ENCODE assay signal across 8 mouse cellular contexts in genomic region chr7:28014445-28014810, GRCm38 (mm10). TPM values are rescaled to one million over a fixed set of nuclear protein-coding genes. Genes with fewer than 3 reads are reported as not detected.
DNase-seq lines count a peak whose midpoint lies in the region; ATAC-seq and TF ChIP-seq lines count a peak whose summit lies in the region.

No protein-coding gene starts in this region.

- H3K36me3 ChIP-seq in heart, adult 2 months (ENCODE audit: control insufficient read depth, insufficient read depth, low read length): no peaks in the 10 kb centered on the region
- peaks cover 13 to 26% of the 10 kb centered on the region in 2 experiments for H3K36me3 ChIP-seq in CH12.LX (replicated peaks in 1 of 2; ENCODE audit: control insufficient read depth in 1 of 2, insufficient read depth in 1 of 2, low read length in 1 of 2)
- H3K36me3 ChIP-seq in forebrain, embryonic 15.5 days: peaks cover 3% of the 10 kb centered on the region
- H3K36me3 ChIP-seq in liver, embryonic 16.5 days (ENCODE audit: control insufficient read depth, insufficient read depth): no peaks in the 10 kb centered on the region

- H3K4me3 ChIP-seq in heart, adult 2 months: peak overlapping the region; percentile 88
- H3K4me3 ChIP-seq in CH12.LX (replicated peaks in 1 of 3; ENCODE audit: low read depth in 2 of 3, low read length in 2 of 3, poor library complexity in 1 of 3): peak overlapping the region; percentile 70 to 88 (median 87)
- H3K4me3 ChIP-seq in forebrain, embryonic 15.5 days: peak overlapping the region; percentile 62
- peak overlapping the region; percentile 80 for H3K4me3 ChIP-seq in liver, embryonic 16.5 days (ENCODE audit: low read depth, low read length)

- no peak for TF ChIP-seq POLR2A in heart, adult 2 months (IDR thresholded peaks at IDR 0.05; ENCODE audit: insufficient read depth, low read depth, low read length)
- no peak for TF ChIP-seq POLR2A in CH12.LX (IDR thresholded peaks at IDR 0.05; ENCODE audit: low read depth, low read length)

- H3K4me1 ChIP-seq in heart, adult 2 months (ENCODE audit: control insufficient read depth, insufficient read depth, low read length): no peaks in the 10 kb centered on the region
- peaks cover 2 to 8% of the 10 kb centered on the region in 2 experiments; a peak in 3 of 4 replicates for H3K4me1 ChIP-seq in CH12.LX (ENCODE audit: control insufficient read depth in 1 of 2, insufficient read depth in 2 of 2)
- peaks cover 13% of the 10 kb centered on the region for H3K4me1 ChIP-seq in forebrain, embryonic 15.5 days
- H3K4me1 ChIP-seq in liver, embryonic 16.5 days (ENCODE audit: control insufficient read depth, low read depth, low read length): peaks cover 4% of the 10 kb centered on the region

- WGBS in heart, adult 2 months: 24% methylated on average over 7 of the region's 7 CpGs
- 20% methylated on average over 7 of the region's 7 CpGs for WGBS in forebrain, embryonic 15.5 days
- WGBS in liver, embryonic 16.5 days (ENCODE audit: insufficient replicate concordance): 20% methylated on average over 7 of the region's 7 CpGs

- no peak for TF ChIP-seq CTCF in heart, adult 2 months (IDR thresholded peaks at IDR 0.05)
- TF ChIP-seq CTCF in CH12.LX (conservative IDR thresholded peaks at IDR 0.05 in 1 of 2, IDR thresholded peaks at IDR 0.05 in 1 of 2; ENCODE audit: low read depth in 2 of 2, low read length in 2 of 2): no peak

- intact Hi-C loops in heart, adult 2 months (cut with DNase I): no loop called here

- TF ChIP-seq RAD21 in CH12.LX (IDR thresholded peaks at IDR 0.05; ENCODE audit: low read depth, low read length): no peak

- ATAC-seq in forebrain, embryonic 15.5 days (replicated peaks): peak; percentile 43; the same call in 1 of the 2 replicates
- ATAC-seq in liver, embryonic 16.5 days (ENCODE audit: low read depth): no peak

- peaks cover 3% of the 10 kb centered on the region for H3K9me3 ChIP-seq in CH12.LX (replicated peaks; ENCODE audit: low read length)
- no peaks in the 10 kb centered on the region for H3K9me3 ChIP-seq in forebrain, embryonic 15.5 days
- no peaks in the 10 kb centered on the region for H3K9me3 ChIP-seq in liver, embryonic 16.5 days (replicated peaks; ENCODE audit: control insufficient read depth, low read length)

- H3K9ac ChIP-seq in heart, adult 2 months (ENCODE audit: low read depth, low read length): peak overlapping the region; percentile 65; the same call in 1 of the 2 replicates
- peak overlapping the region; percentile 63 for H3K9ac ChIP-seq in CH12.LX (ENCODE audit: insufficient read depth, low read depth)
- H3K9ac ChIP-seq in forebrain, embryonic 15.5 days (replicated peaks): peak overlapping the region; percentile 66
- peak overlapping the region; percentile 73 for H3K9ac ChIP-seq in liver, embryonic 16.5 days (ENCODE audit: low read depth, low read length)

- in situ Hi-C loops in CH12.LX (cut with MboI; ENCODE audit: low pct_ligation_motif_present, low pct_unique_long_range_greater_than_20kb, low sequenced_read_pairs): no loop called here

- DNase-seq in heart, adult 2 months: no peak
- no peak for DNase-seq in heart, adult 8-10 months (ENCODE audit: low spot score)
- peak; percentile 17 for DNase-seq in CH12.LX (ENCODE audit: extremely low read depth)
- DNase-seq in T-cell, adult 2 months (ENCODE audit: low spot score): no peak
- DNase-seq in right cerebral cortex, adult 18-20 months: no peak
- DNase-seq in yolk sac, embryonic 10.5 days (ENCODE audit: low spot score): no peak

- dilution Hi-C loops in CH12.LX (cut with MboI; ENCODE audit: extremely low pct_ligation_motif_present, extremely low pct_unique_long_range_greater_than_20kb, low sequenced_read_pairs): no loop called here

- no peaks in the 10 kb centered on the region for H3K27me3 ChIP-seq in heart, adult 2 months (ENCODE audit: control insufficient read depth, insufficient read depth, low read length)
- H3K27me3 ChIP-seq in CH12.LX (replicated peaks): peaks cover 6% of the 10 kb centered on the region
- H3K27me3 ChIP-seq in forebrain, embryonic 15.5 days: no peaks in the 10 kb centered on the region
- no peaks in the 10 kb centered on the region for H3K27me3 ChIP-seq in liver, embryonic 16.5 days (ENCODE audit: control insufficient read depth, insufficient read depth, low read depth, low read length)

- H3K4me2 ChIP-seq in CH12.LX (ENCODE audit: insufficient read depth, low read depth, poor library complexity, severe bottlenecking): peak overlapping the region; percentile 81; the same call in 1 of the 2 replicates
- H3K4me2 ChIP-seq in forebrain, embryonic 15.5 days (replicated peaks): peak overlapping the region; percentile 68
- peak overlapping the region; percentile 87 for H3K4me2 ChIP-seq in liver, embryonic 16.5 days (ENCODE audit: low read depth, low read length)

- TF ChIP-seq EP300 in heart, adult 2 months (IDR thresholded peaks at IDR 0.05; ENCODE audit: insufficient read depth, low read depth, low read length): no peak
- no peak for TF ChIP-seq EP300 in CH12.LX (IDR thresholded peaks at IDR 0.05; ENCODE audit: low read length)

- peak overlapping the region; percentile 76 for H3K27ac ChIP-seq in heart, adult 2 months
- no peak overlapping the region for H3K27ac ChIP-seq in CH12.LX (ENCODE audit: insufficient read depth, low read depth)
- peak overlapping the region; percentile 66; the same call in 1 of the 2 replicates for H3K27ac ChIP-seq in forebrain, embryonic 15.5 days (replicated peaks)
- H3K27ac ChIP-seq in liver, embryonic 16.5 days (ENCODE audit: low read length): no peak overlapping the region

- 0 out of 2 replicates have a peak, but pooled peaks cover 1% of the 10 kb centered on the region for H3K79me2 ChIP-seq in heart, adult 2 months (replicated peaks; ENCODE audit: control insufficient read depth, insufficient read depth, low read length)
- peaks cover 36% of the 10 kb centered on the region for H3K79me2 ChIP-seq in CH12.LX (replicated peaks; ENCODE audit: control insufficient read depth, extremely low read depth, insufficient read depth, poor library complexity, severe bottlenecking)

TF ChIP-seq in CH12.LX, 34 proteins besides CTCF, POLR2A, EP300 and RAD21:
- no peak; the same call in 1 of the 2 replicates for TF ChIP-seq BHLHE40 (IDR thresholded peaks at IDR 0.05; ENCODE audit: low read depth, low read length)
- no peak for TF ChIP-seq TBP (conservative IDR thresholded peaks at IDR 0.05; ENCODE audit: low read depth, low read length)
- no peak for TF ChIP-seq USF2 (conservative IDR thresholded peaks at IDR 0.05; ENCODE audit: low read depth, low read length)
- TF ChIP-seq UBTF (IDR thresholded peaks at IDR 0.05; ENCODE audit: low read depth, low read length): no peak
- no peak for TF ChIP-seq MXI1 (IDR thresholded peaks at IDR 0.05; ENCODE audit: low read depth, low read length)
- no peak for TF ChIP-seq NELFE (IDR thresholded peaks at IDR 0.05; ENCODE audit: low read depth, low read length)
- no peak for TF ChIP-seq SMC3 (IDR thresholded peaks at IDR 0.05; ENCODE audit: low read depth, low read length)
- TF ChIP-seq ELF1 (IDR thresholded peaks at IDR 0.05; ENCODE audit: low read depth, low read length): no peak
- TF ChIP-seq ETS1 (conservative IDR thresholded peaks at IDR 0.05; ENCODE audit: low read depth, low read length): no peak

RNA-seq across cellular contexts. Expression of gene Zfp850, which starts 0.5 kb away (rescaled TPM):
- total RNA-seq in heart, adult 2 months (2021): 1 to 10 TPM in 1 of 2 experiments, under 1 TPM in 1; 0.68 to 1.3 TPM
- 0.23 TPM in 2 replicates for polyA plus RNA-seq in heart, adult 2 months (2012; rRNA removed)
- 1 to 10 TPM in 1 of 4 experiments, under 1 TPM in 3; 0.65 to 1.1 (median 0.85) TPM for total RNA-seq in heart, adult 8-10 months (2022)
- total RNA-seq in CH12.LX (2012; rRNA removed): 8.9 and 12.0 TPM in 2 replicates
- 16.7 and 24.0 TPM in 2 replicates for total RNA-seq in CH12.LX (2014; rRNA removed)
- polyA plus RNA-seq in CH12.LX (2012; ENCODE audit: insufficient read length, low read depth): 10.8 and 13.7 TPM in 2 replicates
- 6.4 and 7.1 TPM in 2 replicates for polyA plus RNA-seq in forebrain, embryonic 15.5 days (2015; fragmentation: Nextera tagmentation; extraction: Ambion mirVana)
- 1.1 and 1.2 TPM in 2 replicates for polyA plus RNA-seq in liver, embryonic 16.5 days (2015; fragmentation: Nextera tagmentation; extraction: Ambion mirVana)

RNA-seq across cellular contexts. Expression of gene Zfp780b, which starts 35.5 kb away (rescaled TPM):
- total RNA-seq in heart, adult 2 months (2021): 1 to 10 TPM; 8.0 to 8.6 TPM
- polyA plus RNA-seq in heart, adult 2 months (2012; rRNA removed): 1.5 and 3.1 TPM in 2 replicates
- total RNA-seq in heart, adult 8-10 months (2022): 1 to 10 TPM; 7.3 to 8.2 (median 7.8) TPM
- total RNA-seq in CH12.LX (2012; rRNA removed) (9.3 and 10.0 TPM in 2 replicates), CH12.LX (2014; rRNA removed) (7.1 and 7.8 TPM in 2 replicates)
- polyA plus RNA-seq in CH12.LX (2012; ENCODE audit: insufficient read length, low read depth): 4.6 and 4.9 TPM in 2 replicates
- polyA plus RNA-seq in forebrain, embryonic 15.5 days (2015; fragmentation: Nextera tagmentation; extraction: Ambion mirVana): 33.5 and 33.8 TPM in 2 replicates
- 4.6 and 4.7 TPM in 2 replicates for polyA plus RNA-seq in liver, embryonic 16.5 days (2015; fragmentation: Nextera tagmentation; extraction: Ambion mirVana)

RNA-seq across cellular contexts. Expression of gene Psmc4, which starts 35.5 kb away (rescaled TPM):
- 10 to 100 TPM; 81.9 TPM for total RNA-seq in heart, adult 2 months (2021)
- polyA plus RNA-seq in heart, adult 2 months (2012; rRNA removed): 75.2 and 106 TPM in 2 replicates
- 10 to 100 TPM; 72.5 to 86.7 (median 82.7) TPM for total RNA-seq in heart, adult 8-10 months (2022)
- 211 and 287 TPM in 2 replicates for total RNA-seq in CH12.LX (2012; rRNA removed)
- 258 and 290 TPM in 2 replicates for total RNA-seq in CH12.LX (2014; rRNA removed)
- 250 and 272 TPM in 2 replicates for polyA plus RNA-seq in CH12.LX (2012; ENCODE audit: insufficient read length, low read depth)
- polyA plus RNA-seq in forebrain, embryonic 15.5 days (2015; fragmentation: Nextera tagmentation; extraction: Ambion mirVana): 345 and 350 TPM in 2 replicates
- polyA plus RNA-seq in liver, embryonic 16.5 days (2015; fragmentation: Nextera tagmentation; extraction: Ambion mirVana): 114 and 117 TPM in 2 replicates

RNA-seq across cellular contexts. Expression of gene Fcgbp, which starts 56.6 kb away (rescaled TPM):
- total RNA-seq in heart, adult 2 months (2021): under 1 TPM in 1 of 2 experiments, not detected in 1; 0.26 TPM
- polyA plus RNA-seq in heart, adult 2 months (2012; rRNA removed): 0.12 and 1.0 TPM in 2 replicates
- not detected for total RNA-seq in heart, adult 8-10 months (2022)
- total RNA-seq in CH12.LX (2012; rRNA removed) (not detected in 2 replicates), CH12.LX (2014; rRNA removed) (not detected in 2 replicates)
- polyA plus RNA-seq in CH12.LX (2012; ENCODE audit: insufficient read length, low read depth): not detected in 2 replicates
- 0.06 and 0.10 TPM in 2 replicates for polyA plus RNA-seq in forebrain, embryonic 15.5 days (2015; fragmentation: Nextera tagmentation; extraction: Ambion mirVana)
- 2.5 TPM in 1 of 2 replicates, not detected in the other for polyA plus RNA-seq in liver, embryonic 16.5 days (2015; fragmentation: Nextera tagmentation; extraction: Ambion mirVana)

Comparison
In these comparisons a context has a peak if more than half of its experiments do, and no peak if none do; other contexts are left out.
1. H3K27ac ChIP-seq: peak in heart, adult 2 months (single experiment) and forebrain, embryonic 15.5 days (single experiment); none in CH12.LX (single experiment) and liver, embryonic 16.5 days (single experiment).
2. Peak in every context shown above with its lines, with median percentiles within 50 percentile points of each other: H3K4me3 ChIP-seq, H3K9ac ChIP-seq and H3K4me2 ChIP-seq.